17 mouse cellular contexts compared by ENCODE assay signal in genomic region chr5:126335553-126336520, GRCm38 (mm10).
DNase-seq lines count a peak whose midpoint lies in the region; ATAC-seq lines count a peak whose summit lies in the region.
"Had no signal": no experiment of that assay in that cellular context is flagged by ENCODE, and none has a peak within 500 bp of the region (broad histone marks: within the 10 kb centered on the region; RNA-seq: fewer than 3 reads in every experiment).

No protein-coding gene starts in this region.

- no peaks in the 10 kb centered on the region for H3K27me3 ChIP-seq in forebrain, embryonic 11.5 days (ENCODE audit: control insufficient read depth, insufficient read depth, low read length)
- H3K27me3 ChIP-seq in hindbrain, embryonic 12.5 days = no peaks in the 10 kb centered on the region
- no peaks in the 10 kb centered on the region for H3K27me3 ChIP-seq in midbrain, embryonic 14.5 days (ENCODE audit: control insufficient read depth, insufficient read depth, low read length)
- no peaks in the 10 kb centered on the region for H3K27me3 ChIP-seq in heart, embryonic 12.5 days (replicated peaks)
- H3K27me3 ChIP-seq: limb, embryonic 15.5 days; stomach, embryonic 15.5 days had no signal

- H3K4me2 ChIP-seq in forebrain, embryonic 11.5 days (ENCODE audit: low read depth, low read length, severe bottlenecking) = no peak overlapping the region
- H3K4me2 ChIP-seq in hindbrain, embryonic 12.5 days (replicated peaks) = no peak overlapping the region
- peak overlapping the region; percentile 2; the same call in 1 of the 2 replicates for H3K4me2 ChIP-seq in midbrain, embryonic 14.5 days (ENCODE audit: low read length)
- H3K4me2 ChIP-seq in heart, embryonic 12.5 days = no peak overlapping the region
- H3K4me2 ChIP-seq: limb, embryonic 15.5 days; stomach, embryonic 15.5 days had no signal

- no peaks in the 10 kb centered on the region for H3K36me3 ChIP-seq in forebrain, embryonic 11.5 days (ENCODE audit: control insufficient read depth, insufficient read depth, low read length)
- no peaks in the 10 kb centered on the region for H3K36me3 ChIP-seq in hindbrain, embryonic 12.5 days
- no peaks in the 10 kb centered on the region for H3K36me3 ChIP-seq in midbrain, embryonic 14.5 days (ENCODE audit: control insufficient read depth, insufficient read depth, low read length)
- H3K36me3 ChIP-seq in heart, embryonic 12.5 days = no peaks in the 10 kb centered on the region
- H3K36me3 ChIP-seq: heart, embryonic 10.5 days; limb, embryonic 15.5 days; stomach, embryonic 15.5 days had no signal

- peak; percentile 12 for DNase-seq in Muller cell, postnatal 12 days (ENCODE audit: inconsistent ontology term)
- no peak for DNase-seq in forebrain, embryonic 11.5 days (ENCODE audit: low spot score)
- DNase-seq in midbrain, embryonic 14.5 days = peak; percentile 68
- DNase-seq in heart, postnatal 25 days (ENCODE audit: low spot score) = no peak
- no peak for DNase-seq in adrenal gland, adult 8-10 months
- DNase-seq: cerebellum, adult 9-11 months; heart, postnatal 14 days; kidney, adult 2 months; kidney, postnatal 25 days; lung, postnatal 10 days; right cerebral cortex, adult 18-20 months had no signal

- intact Hi-C loops in heart, postnatal 25 days (cut with DNase I) = no loop called here

- ATAC-seq in forebrain, embryonic 11.5 days (replicated peaks; ENCODE audit: low FRiP score) = peak; percentile 88
- ATAC-seq in hindbrain, embryonic 12.5 days (ENCODE audit: low FRiP score) = no peak
- no peak for ATAC-seq in midbrain, embryonic 14.5 days (ENCODE audit: low FRiP score, low TSS enrichment)
- no peak for ATAC-seq in heart, embryonic 12.5 days (ENCODE audit: insufficient number of reproducible peaks, low FRiP score)

- peaks cover 8% of the 10 kb centered on the region for H3K4me1 ChIP-seq in forebrain, embryonic 11.5 days (replicated peaks; ENCODE audit: control insufficient read depth, insufficient read depth, low read length)
- peaks cover 8% of the 10 kb centered on the region; the same call in 1 of the 2 replicates for H3K4me1 ChIP-seq in hindbrain, embryonic 12.5 days
- H3K4me1 ChIP-seq in midbrain, embryonic 14.5 days (ENCODE audit: control insufficient read depth, insufficient read depth, low read length) = peaks cover 13% of the 10 kb centered on the region
- H3K4me1 ChIP-seq in heart, embryonic 12.5 days (replicated peaks) = no peaks in the 10 kb centered on the region
- H3K4me1 ChIP-seq: heart, embryonic 10.5 days; limb, embryonic 15.5 days; stomach, embryonic 15.5 days had no signal

- 19% methylated on average over 6 of the region's 6 CpGs for WGBS in forebrain, embryonic 11.5 days
- WGBS in hindbrain, embryonic 12.5 days = 46% methylated on average over 6 of the region's 6 CpGs
- WGBS in midbrain, embryonic 14.5 days = 31% methylated on average over 6 of the region's 6 CpGs
- WGBS in heart, embryonic 12.5 days = 60% methylated on average over 6 of the region's 6 CpGs

- no peaks in the 10 kb centered on the region for H3K9me3 ChIP-seq in forebrain, embryonic 11.5 days (ENCODE audit: control insufficient read depth, low read length)
- H3K9me3 ChIP-seq in hindbrain, embryonic 12.5 days (replicated peaks) = no peaks in the 10 kb centered on the region
- no peaks in the 10 kb centered on the region for H3K9me3 ChIP-seq in midbrain, embryonic 14.5 days (ENCODE audit: control insufficient read depth, low read length)
- peaks cover 3% of the 10 kb centered on the region; the same call in 1 of the 2 replicates for H3K9me3 ChIP-seq in heart, embryonic 12.5 days (replicated peaks)
- H3K9me3 ChIP-seq: heart, embryonic 10.5 days; limb, embryonic 15.5 days; stomach, embryonic 15.5 days had no signal

- no peak overlapping the region for H3K9ac ChIP-seq in forebrain, embryonic 11.5 days (ENCODE audit: low read length)
- no peak overlapping the region for H3K9ac ChIP-seq in hindbrain, embryonic 12.5 days
- no peak overlapping the region for H3K9ac ChIP-seq in midbrain, embryonic 14.5 days (replicated peaks; ENCODE audit: low read length)
- no peak overlapping the region for H3K9ac ChIP-seq in heart, embryonic 12.5 days
- H3K9ac ChIP-seq: limb, embryonic 15.5 days; stomach, embryonic 15.5 days had no signal

- peak overlapping the region; percentile 61 for H3K27ac ChIP-seq in forebrain, embryonic 11.5 days (ENCODE audit: low read depth, low read length)
- peak overlapping the region; percentile 52 for H3K27ac ChIP-seq in hindbrain, embryonic 12.5 days
- peak overlapping the region; percentile 70 for H3K27ac ChIP-seq in midbrain, embryonic 14.5 days (replicated peaks; ENCODE audit: low read depth, low read length)
- no peak overlapping the region for H3K27ac ChIP-seq in heart, embryonic 12.5 days (ENCODE audit: poor library complexity, severe bottlenecking)
- H3K27ac ChIP-seq: heart, embryonic 10.5 days; limb, embryonic 15.5 days; stomach, embryonic 15.5 days had no signal

- no peak overlapping the region for H3K4me3 ChIP-seq in forebrain, embryonic 11.5 days (ENCODE audit: low read depth, low read length)
- H3K4me3 ChIP-seq in hindbrain, embryonic 12.5 days = no peak overlapping the region
- H3K4me3 ChIP-seq in midbrain, embryonic 14.5 days (replicated peaks; ENCODE audit: low read depth, low read length) = no peak overlapping the region
- no peak overlapping the region for H3K4me3 ChIP-seq in heart, embryonic 12.5 days
- H3K4me3 ChIP-seq: heart, embryonic 10.5 days; limb, embryonic 15.5 days; myocyte; stomach, embryonic 15.5 days had no signal

Comparison
In these comparisons a context has a peak if more than half of its experiments do, and no peak if none do; other contexts are left out.
1. DNase-seq: peak in Muller cell, postnatal 12 days (single experiment) and midbrain, embryonic 14.5 days (single experiment); none in forebrain, embryonic 11.5 days (single experiment), heart, postnatal 25 days (single experiment) and adrenal gland, adult 8-10 months (single experiment).